Mouse (Mus musculus): Measurements from ENCODE around the gene Psg23.
"Not testable (repeated sequence)": the region's sequence is repeated elsewhere in the genome, so short reads cannot be mapped to it uniquely, and the experiment has no call there.

The Psg23 gene

DNA sequence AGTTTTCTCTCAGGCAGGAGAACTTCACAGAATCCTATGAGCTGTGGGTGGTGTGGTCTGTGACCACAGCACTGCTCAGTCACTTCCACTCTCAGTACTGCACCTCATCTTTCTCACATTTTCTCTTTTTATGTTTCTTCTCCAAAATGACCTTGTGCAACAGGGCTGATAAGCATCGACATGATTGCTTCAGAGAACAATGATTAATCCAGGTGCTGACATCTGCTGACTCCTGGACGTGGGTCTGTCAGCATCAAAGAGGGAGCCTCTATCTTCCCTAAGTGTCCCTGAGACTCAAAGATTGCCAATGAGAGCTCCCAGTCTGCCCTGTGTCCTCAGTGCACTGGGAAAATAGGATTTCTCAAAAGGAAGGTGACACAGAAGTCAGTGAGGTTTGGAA lies at the start of gene Psg23:
Gene Psg23, minus strand, starts transcription at position 101 of the 400 bp plus-strand sequence.
- not testable (repeated sequence) for DNase-seq

- not testable (repeated sequence) for DNase-seq
These were observed 40.3 kb upstream of the Psg23 start, which contains the start of gene Psg21 for GRCm38 (mm10) chr7:18656625-18657024. TSS of gene Psg21 (minus strand) at chr7:18656725.

DNA sequence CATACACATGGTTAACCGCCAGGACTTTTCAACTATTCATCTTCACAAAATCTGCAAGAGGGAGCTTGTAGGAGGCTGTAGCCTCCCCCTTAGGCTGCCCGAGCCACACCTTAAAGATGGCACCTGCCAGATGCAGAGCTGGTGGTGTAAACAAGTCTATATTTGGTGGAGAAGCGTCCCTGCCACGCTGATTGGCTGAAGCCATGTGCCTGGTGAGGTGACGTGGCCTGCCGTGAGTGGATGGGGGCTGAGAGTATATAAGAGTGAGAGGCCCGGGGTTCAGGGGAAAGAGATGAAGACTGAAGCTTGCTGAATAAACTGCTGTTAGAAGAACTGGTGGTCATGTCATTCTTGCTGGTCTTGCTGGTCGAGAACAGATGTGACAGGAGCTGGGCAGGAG lies 10.6 kb upstream of the Psg23 start:
- DNase-seq, result not testable (repeated sequence)

DNA sequence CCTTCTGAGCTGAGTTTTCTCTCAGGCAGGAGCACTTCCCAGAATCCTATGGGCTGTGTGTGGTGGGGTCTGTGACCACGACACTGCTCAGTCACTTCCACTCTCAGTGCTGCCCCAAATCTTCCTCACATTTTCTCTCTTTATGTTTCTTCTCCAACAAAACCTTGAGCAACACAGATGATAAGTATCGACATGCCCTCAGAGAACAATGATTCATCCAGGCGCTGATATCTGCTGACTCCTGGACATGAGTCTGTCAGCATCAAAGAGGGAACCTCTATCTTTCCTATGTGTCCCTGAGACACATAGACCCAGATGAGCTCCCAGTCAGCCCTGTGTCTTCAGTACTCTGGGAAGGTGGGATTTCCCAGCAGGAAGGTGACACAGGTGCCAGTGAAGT lies 49.1 kb downstream of the Psg23 start, which contains the start of gene Psg27:
Gene Psg27, minus strand, starts transcription at position 101 of the 400 bp plus-strand sequence.
- no peak for DNase-seq

GRCm38 (mm10) chr7:18559850-18560249 lies 56.5 kb downstream of the Psg23 start:
- DNase-seq, result no peak

All from embryo, embryonic 11 days (tissue).